ENCODE assay signal across 19 mouse cellular contexts in genomic region chr16:93013881-93014280, GRCm38 (mm10).
"Had no signal": no experiment of that assay in that cellular context is flagged by ENCODE, and none has a peak within 500 bp of the region (broad histone marks: within the 10 kb centered on the region; RNA-seq: fewer than 3 reads in every experiment).

No protein-coding gene starts in this region.

- H3K9ac ChIP-seq: limb, embryonic 12.5 days; liver, embryonic 12.5 days; liver, embryonic 15.5 days had no signal

- H3K36me3 ChIP-seq: limb, embryonic 12.5 days; liver, embryonic 12.5 days; liver, embryonic 15.5 days had no signal

- ATAC-seq: hindbrain, postnatal 0 days; inflammation-experienced regulatory T-cells, adult 6 months; liver, embryonic 12.5 days had no signal

- DNase-seq: kidney, adult 18-20 months; kidney, adult 9 months; kidney, postnatal 25 days; layer of hippocampus, adult 9-11 months; liver; lung, adult 18-20 months; lung, postnatal 10 days; midbrain, embryonic 14.5 days; thymus, adult 2 months; thymus, postnatal 14 days; thymus, postnatal 4 days had no signal

- H3K4me1 ChIP-seq: liver, embryonic 12.5 days; liver, embryonic 15.5 days had no signal

- H3K4me3 ChIP-seq: layer of hippocampus, adult 2 months; limb, embryonic 12.5 days; liver, embryonic 12.5 days; liver, embryonic 15.5 days had no signal

- H3K27ac ChIP-seq: hindbrain, postnatal 0 days; kidney, postnatal 0 days; layer of hippocampus, adult 2 months; limb, embryonic 12.5 days; liver, embryonic 12.5 days; liver, embryonic 15.5 days had no signal

- H3K4me2 ChIP-seq: limb, embryonic 12.5 days; liver, embryonic 12.5 days; liver, embryonic 15.5 days; midbrain, embryonic 11.5 days had no signal

- H3K27me3 ChIP-seq: liver, embryonic 15.5 days had no signal

- H3K9me3 ChIP-seq: limb, embryonic 12.5 days; liver, embryonic 15.5 days had no signal
